Mouse (Mus musculus) midbrain, embryonic 10.5 days (tissue): ENCODE measurements around the gene Gm13279. TPM values are rescaled to one million over a fixed set of nuclear protein-coding genes. Genes with fewer than 3 reads are reported as not detected.
"Not testable (repeated sequence)": the region's sequence is repeated elsewhere in the genome, so short reads cannot be mapped to it uniquely, and the experiment has no call there.

Experiments used
- DNase-seq: peaks from one replicate; pipeline ENCODE4 v3.0.0-alpha.2; 2017; ENCODE audit warnings: low spot score
- H3K27ac ChIP-seq: fragments of 300-500 bp; sonication (generic); replicated peaks from 2 replicates; pipeline ENCODE4 v1.5.1; 2016; ENCODE audit warnings: mild to moderate bottlenecking
- H3K27me3 ChIP-seq: fragments of 300-500 bp; sonication (generic); 2 replicates; pipeline ENCODE4 v1.6.1; 2016; ENCODE audit warnings: low read depth, mild to moderate bottlenecking; ENCODE audit not compliant: poor library complexity, severe bottlenecking
- H3K36me3 ChIP-seq: fragments of 300-500 bp; sonication (generic); 2 replicates; pipeline ENCODE4 v1.6.1; 2016; ENCODE audit warnings: mild to moderate bottlenecking, moderate library complexity
- H3K4me1 ChIP-seq: fragments of 300-500 bp; sonication (generic); 2 replicates; pipeline ENCODE4 v1.6.1; 2016
- H3K4me3 ChIP-seq: fragments of 300-500 bp; sonication (generic); 2 replicates; pipeline ENCODE4 v1.5.1; 2016; ENCODE audit warnings: mild to moderate bottlenecking, moderate library complexity
- H3K9me3 ChIP-seq: fragments of 300-500 bp; sonication (generic); replicated peaks from 2 replicates; pipeline ENCODE4 v1.6.1; 2016; ENCODE audit warnings: mild to moderate bottlenecking
- WGBS: fragments of 180-500 bp; shearing (Covaris S2); methylation state at CpG from one replicate; pipeline ENCODE4 v1.1.7; 2016; 5-methylcytosine and 5-hydroxymethylcytosine counted together
- polyA plus RNA-seq: library from polyadenylated mRNA; unstranded; fragments of >200 nt; fragmentation: Nextera tagmentation; extraction: Ambion mirVana; gene quantifications from 2 replicates; pipeline ENCODE4 v1.2.1, GENCODE M21; 2016

The Gm13279 gene
- polyA plus RNA-seq, 1 experiment from 2014 or later, result not detected

DNA sequence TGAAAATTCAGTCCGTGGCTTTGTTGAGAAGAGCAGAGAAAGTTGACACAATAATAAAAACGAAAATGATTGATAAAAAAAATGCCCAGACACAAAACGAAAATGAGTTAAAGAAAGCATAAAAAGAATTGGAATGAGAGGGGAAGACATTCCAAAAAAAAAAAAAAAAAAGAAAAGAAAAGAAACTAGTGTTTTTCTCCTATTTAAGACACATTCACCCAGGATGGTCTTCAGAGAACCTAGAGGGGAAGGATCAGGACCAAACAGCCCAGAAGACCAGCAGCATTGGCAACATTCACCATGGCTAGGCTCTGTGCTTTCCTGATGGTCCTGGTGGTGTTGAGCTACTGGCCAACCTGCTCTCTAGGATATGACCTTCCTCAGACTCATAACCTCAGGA, 18.7 kb downstream of the Gm13279 start, which contains the start of gene Ifna7:
Gene Ifna7, plus strand, starts transcription at position 301 of the 400 bp plus-strand sequence.
- H3K4me1 ChIP-seq, result no peaks in the 10 kb centered on the region

GRCm38 (mm10) chr4:88819659-88820058, 22.5 kb downstream of the Gm13279 start, which contains the start of gene Ifna11:
Gene Ifna11, plus strand, starts transcription at chr4:88819959.
- no peaks in the 10 kb centered on the region for H3K36me3 ChIP-seq
- H3K27me3 ChIP-seq, result no peaks in the 10 kb centered on the region
- no peaks in the 10 kb centered on the region for H3K9me3 ChIP-seq
- H3K4me3 ChIP-seq, result no peak within 1 kb of the TSS
- no peak for DNase-seq
- 86% methylated on average over 1 of the region's 1 CpGs for WGBS
- no peaks in the 10 kb centered on the region for H3K4me1 ChIP-seq
- H3K27ac ChIP-seq, result no peak within 1 kb of the TSS

More for the DNA sequence above, 18.7 kb downstream of the Gm13279 start, which contains the start of gene Ifna7:
- no peak for DNase-seq
- Histone ChIP-seq H3K27ac (no peak within 1 kb of the TSS), H3K9me3 (no peaks in the 10 kb centered on the region), H3K27me3 (no peaks in the 10 kb centered on the region), H3K36me3 (no peaks in the 10 kb centered on the region), H3K4me3 (no peak within 1 kb of the TSS)
- 64% methylated on average over 3 of the region's 3 CpGs for whole genome bisulfite sequencing

GRCm38 (mm10) chr4:88822995-88823394, 25.8 kb downstream of the Gm13279 start:
- WGBS, result 29% methylated on average over 4 of the region's 4 CpGs
- H3K4me3 ChIP-seq, result no peak overlapping the region
- no peaks in the 10 kb centered on the region for H3K27me3 ChIP-seq
- no peaks in the 10 kb centered on the region for H3K9me3 ChIP-seq
- no peaks in the 10 kb centered on the region for H3K4me1 ChIP-seq
- no peaks in the 10 kb centered on the region for H3K36me3 ChIP-seq
- H3K27ac ChIP-seq, result no peak overlapping the region
- no peak for DNase-seq

- not testable (repeated sequence) for H3K27me3 ChIP-seq, H3K4me3 ChIP-seq, H3K9me3 ChIP-seq, H3K4me1 ChIP-seq, H3K36me3 ChIP-seq, DNase-seq, H3K27ac ChIP-seq
These were observed 29.9 kb downstream of the Gm13279 start, which contains the start of gene Ifna6 for GRCm38 (mm10) chr4:88827116-88827515. Gene Ifna6, plus strand, starts transcription at chr4:88827416.

- no peak for DNase-seq
- 31% methylated on average over 4 of the region's 4 CpGs for WGBS
- no peaks in the 10 kb centered on the region for H3K4me1 ChIP-seq
- H3K9me3 ChIP-seq, result no peaks in the 10 kb centered on the region
- H3K4me3 ChIP-seq, result no peak overlapping the region
- no peaks in the 10 kb centered on the region for H3K36me3 ChIP-seq
- no peaks in the 10 kb centered on the region for H3K27me3 ChIP-seq
- no peak overlapping the region for H3K27ac ChIP-seq
These were observed 33.3 kb downstream of the Gm13279 start for GRCm38 (mm10) chr4:88830523-88830922.

DNA sequence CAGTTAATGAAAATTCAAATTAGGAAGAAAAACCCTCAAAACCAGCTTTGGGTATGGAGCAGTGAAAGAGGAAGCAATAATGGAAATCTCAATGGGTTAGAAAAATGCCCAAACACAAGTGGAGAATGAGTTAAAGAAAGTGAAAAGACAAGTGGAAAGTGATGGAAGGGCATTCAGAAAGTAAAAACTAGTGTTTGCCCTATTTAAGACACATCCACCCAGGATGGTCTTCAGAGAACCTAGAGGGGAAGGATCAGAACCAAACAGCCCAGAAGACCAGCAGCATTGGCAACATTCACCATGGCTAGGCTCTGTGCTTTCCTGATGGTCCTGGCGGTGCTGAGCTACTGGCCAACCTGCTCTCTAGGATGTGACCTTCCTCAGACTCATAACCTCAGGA, 38.0 kb downstream of the Gm13279 start, which contains the start of gene Ifna5:
Gene Ifna5, plus strand, starts transcription at position 301 of the 400 bp plus-strand sequence.
- WGBS, result 70% methylated on average over 1 of the region's 1 CpGs

GRCm38 (mm10) chr4:88838828-88839227, 41.6 kb downstream of the Gm13279 start:
- H3K4me1 ChIP-seq, result no peaks in the 10 kb centered on the region
- no peak for DNase-seq
- WGBS, result 59% methylated on average over 3 of the region's 3 CpGs
- no peak overlapping the region for H3K4me3 ChIP-seq
- no peaks in the 10 kb centered on the region for H3K9me3 ChIP-seq
- H3K36me3 ChIP-seq, result no peaks in the 10 kb centered on the region
- no peaks in the 10 kb centered on the region for H3K27me3 ChIP-seq
- H3K27ac ChIP-seq, result no peak overlapping the region

More for the DNA sequence above, 38.0 kb downstream of the Gm13279 start, which contains the start of gene Ifna5:
- DNase-seq, H3K36me3 ChIP-seq, H3K27me3 ChIP-seq, H3K4me1 ChIP-seq, H3K4me3 ChIP-seq, H3K9me3 ChIP-seq, H3K27ac ChIP-seq: not testable (repeated sequence)

DNA sequence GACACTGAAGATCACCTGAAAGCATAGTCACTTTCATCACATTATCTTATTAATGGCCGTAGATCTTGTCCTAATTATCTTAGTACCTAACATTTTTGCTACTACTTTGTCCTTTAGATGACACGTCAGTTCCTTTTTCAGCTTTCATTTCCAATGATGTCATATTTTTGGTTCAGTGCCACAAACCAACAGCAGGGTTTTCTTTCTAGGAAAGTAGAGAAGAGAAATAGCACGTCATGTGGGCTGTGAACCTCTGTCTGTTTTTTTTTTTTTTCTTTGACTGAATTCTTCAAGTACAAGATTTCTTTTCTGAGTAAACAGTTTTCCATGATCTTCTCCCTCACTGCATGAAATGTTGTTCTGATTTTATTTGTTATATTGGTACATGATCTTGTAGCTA, 42.9 kb downstream of the Gm13279 start:
- H3K36me3 ChIP-seq, result no peaks in the 10 kb centered on the region
- no peaks in the 10 kb centered on the region for H3K27me3 ChIP-seq
- WGBS, result 86% methylated on average over 3 of the region's 3 CpGs
- H3K27ac ChIP-seq, result no peak overlapping the region
- no peaks in the 10 kb centered on the region for H3K9me3 ChIP-seq
- H3K4me3 ChIP-seq, result no peak overlapping the region
- DNase-seq, result no peak
- no peaks in the 10 kb centered on the region for H3K4me1 ChIP-seq

GRCm38 (mm10) chr4:88841438-88841911, 44.3 kb downstream of the Gm13279 start, which contains the start of gene Ifna4:
Gene Ifna4, plus strand, starts transcription at chr4:88841861.
- Histone ChIP-seq H3K9me3 (no peaks in the 10 kb centered on the region), H3K36me3 (no peaks in the 10 kb centered on the region), H3K4me1 (no peaks in the 10 kb centered on the region), H3K4me3 (no peak within 1 kb of the TSS), H3K27me3 (no peaks in the 10 kb centered on the region), H3K27ac (no peak within 1 kb of the TSS)
- 49% methylated on average over 2 of the region's 2 CpGs for WGBS
- DNase-seq, result no peak

- no peak for DNase-seq
These were observed 48.1 kb downstream of the Gm13279 start for GRCm38 (mm10) chr4:88845334-88845733.

More at GRCm38 (mm10) chr4:88845334-88845733, 48.1 kb downstream of the Gm13279 start:
- WGBS, result 56% methylated on average over 2 of the region's 2 CpGs
- H3K27ac ChIP-seq, result no peak overlapping the region
- no peak overlapping the region for H3K4me3 ChIP-seq
- H3K4me1 ChIP-seq, result no peaks in the 10 kb centered on the region
- H3K9me3 ChIP-seq, result no peaks in the 10 kb centered on the region
- no peaks in the 10 kb centered on the region for H3K36me3 ChIP-seq
- H3K27me3 ChIP-seq, result 0 out of 2 replicates have a peak, but pooled peaks cover 5% of the 10 kb centered on the region

Other genes with a start within 250 kb of the Gm13279 start
- not detected in 2 replicates for gene Ifna15, start 239.2 kb upstream of the Gm13279 start, polyA plus RNA-seq
- gene Ifna14, start 225.6 kb upstream of the Gm13279 start, polyA plus RNA-seq, result not detected in 2 replicates
- gene Ifna9, start 205.0 kb upstream of the Gm13279 start, polyA plus RNA-seq, result not detected in 2 replicates
- gene Ifna12, start 194.0 kb upstream of the Gm13279 start, polyA plus RNA-seq, result not detected in 2 replicates
- not detected in 2 replicates for gene C87499, start 163.0 kb upstream of the Gm13279 start, polyA plus RNA-seq
- not detected in 2 replicates for gene Ifna13, start 152.9 kb upstream of the Gm13279 start, polyA plus RNA-seq
- gene Ifna16, start 120.5 kb upstream of the Gm13279 start, polyA plus RNA-seq, result not detected in 2 replicates
- gene Ifna2, start 113.5 kb upstream of the Gm13279 start, polyA plus RNA-seq, result not detected in 2 replicates
- gene Ifnab, start 106.0 kb upstream of the Gm13279 start, polyA plus RNA-seq, result not detected in 2 replicates
- 0.80 and 1.1 TPM in 2 replicates for gene Gm26566, start 75.6 kb upstream of the Gm13279 start, polyA plus RNA-seq
- 95.6 and 111 TPM in 2 replicates for gene Klhl9, start 74.9 kb upstream of the Gm13279 start, polyA plus RNA-seq
- gene Gm13271, start 42.5 kb upstream of the Gm13279 start, polyA plus RNA-seq, result not detected in 2 replicates
- 0.19 and 0.32 TPM in 2 replicates for gene Gm13283, start 37.3 kb upstream of the Gm13279 start, polyA plus RNA-seq
- gene Gm13290, start 23.6 kb upstream of the Gm13279 start, polyA plus RNA-seq, result 0.29 TPM in 1 of 2 replicates, not detected in the other
- gene Gm13289, start 20.5 kb upstream of the Gm13279 start, polyA plus RNA-seq, result not detected in 2 replicates
- not detected in 2 replicates for gene Gm13272, start 17.5 kb upstream of the Gm13279 start, polyA plus RNA-seq
- gene Ifnz, start 15.3 kb upstream of the Gm13279 start, polyA plus RNA-seq, result 0.51 TPM in 1 of 2 replicates, not detected in the other
- gene Gm13276, start 11.7 kb upstream of the Gm13279 start, polyA plus RNA-seq, result not detected in 2 replicates
- not detected in 2 replicates for gene Gm13277, start 8.8 kb upstream of the Gm13279 start, polyA plus RNA-seq
- not detected in 2 replicates for gene Gm13278, start 5.8 kb upstream of the Gm13279 start, polyA plus RNA-seq
- gene Gm13275, start 2.9 kb upstream of the Gm13279 start, polyA plus RNA-seq, result 0.34 TPM in 1 of 2 replicates, not detected in the other
- 0.62 TPM in 1 of 2 replicates, not detected in the other for gene Gm13285, start 2.3 kb downstream of the Gm13279 start, polyA plus RNA-seq
- not detected in 2 replicates for gene Gm13287, start 5.9 kb downstream of the Gm13279 start, polyA plus RNA-seq
- 0.09 TPM in 1 of 2 replicates, not detected in the other for gene Gm13288, start 8.1 kb downstream of the Gm13279 start, polyA plus RNA-seq
- not detected in 2 replicates for gene Ifna7, start 18.8 kb downstream of the Gm13279 start, polyA plus RNA-seq
- gene Ifna11, start 22.6 kb downstream of the Gm13279 start, polyA plus RNA-seq, result not detected in 2 replicates
- not detected in 2 replicates for gene Ifna6, start 30.0 kb downstream of the Gm13279 start, polyA plus RNA-seq
- not detected in 2 replicates for gene Ifna5, start 38.1 kb downstream of the Gm13279 start, polyA plus RNA-seq
- not detected in 2 replicates for gene Ifna4, start 44.5 kb downstream of the Gm13279 start, polyA plus RNA-seq
- gene Ifna1, start 52.7 kb downstream of the Gm13279 start, polyA plus RNA-seq, result not detected in 2 replicates
- gene Ifne, start 82.8 kb downstream of the Gm13279 start, polyA plus RNA-seq, result not detected in 2 replicates